Mouse (Mus musculus) cerebellum, adult 2 months (tissue): ENCODE measurements around the gene Cda.

Source experiments
- CTCF ChIP-seq: fragments of 200-500 bp; IDR thresholded peaks from 2 replicates; pipeline ENCODE4 v1.5.1; 2011; ENCODE audit warnings: low read depth, mild to moderate bottlenecking, control low read depth, low read length, moderate library complexity, borderline replicate concordance; ENCODE audit not compliant: insufficient read depth
- POLR2A ChIP-seq: fragments of 200-500 bp; IDR thresholded peaks from 2 replicates; pipeline ENCODE4 v1.6.1; 2011; ENCODE audit warnings: low read length, control low read depth, borderline replicate concordance; ENCODE audit not compliant: insufficient read depth

GRCm38 (mm10) chr4:138370996-138371516 is 3.3 kb upstream of the Cda start:
- TF ChIP-seq POLR2A, result no peak
- no peak for TF ChIP-seq CTCF
